Mouse (Mus musculus) left cerebral cortex, adult 2 months (tissue): Measurements from ENCODE around the gene Pdcd1lg2. TPM values are rescaled to one million over a fixed set of nuclear protein-coding genes. Genes with fewer than 3 reads are reported as not detected.

Experiments
- DNase-seq, 2 experiments: peaks; one replicate each; pipeline ENCODE4 v3.0.0; 2021 to 2022; ENCODE audit warnings: low spot score in 2 of 2, mixed read lengths in 1 of 2; ENCODE audit errors: extremely low spot score in 1 of 2
- H3K27ac ChIP-seq: fragments of 200-600 bp; 2 replicates; pipeline ENCODE4 v1.8.1; 2022
- H3K4me3 ChIP-seq: fragments of 200-600 bp; 2 replicates; pipeline ENCODE4 v1.8.1; 2022
- CTCF ChIP-seq: fragments of 200-600 bp; IDR thresholded peaks from 2 replicates; pipeline ENCODE4 v1.8.1; 2022; ENCODE audit warnings: antibody characterized with exemption, mild to moderate bottlenecking, moderate library complexity
- intact Hi-C: fragments of 180-260 bp; cut with DNase I; formaldehyde crosslinking; loops from one replicate; pipeline ENCODE4 v1.15.1; 2025
- total RNA-seq, 2 experiments: library from RNA; stranded (reverse); gene quantifications; 2 replicates each; pipeline ENCODE4 v1.2.3; 2021

The Pdcd1lg2 gene
- total RNA-seq, 2 experiments from 2014 or later, result 0.32 TPM; not detected in 1

- intact Hi-C loops, result no loop called here
- TF ChIP-seq CTCF, result no peak
- no peak overlapping the region for H3K4me3 ChIP-seq
- H3K27ac ChIP-seq, result no peak overlapping the region
- DNase-seq, result no peak
Observed at GRCm38 (mm10) chr19:29388818-29389217, 21.9 kb upstream of the Pdcd1lg2 start.

- intact Hi-C loops, result no loop called here
- Histone ChIP-seq H3K4me3 (no peak overlapping the region), H3K27ac (no peak overlapping the region)
- no peak for TF ChIP-seq CTCF
- no peak for DNase-seq
Observed at GRCm38 (mm10) chr19:29390483-29390882, 20.2 kb upstream of the Pdcd1lg2 start.

GRCm38 (mm10) chr19:29391279-29391678, 19.4 kb upstream of the Pdcd1lg2 start:
- intact Hi-C loops, result no loop called here
- no peak for TF ChIP-seq CTCF
- Histone ChIP-seq H3K27ac (no peak overlapping the region), H3K4me3 (no peak overlapping the region)
- no peak for DNase-seq

- no peak for DNase-seq
- Histone ChIP-seq H3K4me3 (no peak overlapping the region), H3K27ac (no peak overlapping the region)
- intact Hi-C loops, result no loop called here
- TF ChIP-seq CTCF, result no peak
Observed at GRCm38 (mm10) chr19:29393333-29393732, 17.4 kb upstream of the Pdcd1lg2 start.

- TF ChIP-seq CTCF, result no peak
- Histone ChIP-seq H3K4me3 (no peak overlapping the region), H3K27ac (no peak overlapping the region)
- DNase-seq, result no peak
- intact Hi-C loops, result no loop called here
Observed at GRCm38 (mm10) chr19:29394721-29395120, 16.0 kb upstream of the Pdcd1lg2 start.

- Histone ChIP-seq H3K27ac (no peak overlapping the region), H3K4me3 (no peak overlapping the region)
- no peak for DNase-seq
- no peak for TF ChIP-seq CTCF
- intact Hi-C loops, result no loop called here
Observed at GRCm38 (mm10) chr19:29396353-29396752, 14.4 kb upstream of the Pdcd1lg2 start.

- Histone ChIP-seq H3K4me3 (no peak overlapping the region), H3K27ac (no peak overlapping the region)
- no peak for DNase-seq
- intact Hi-C loops, result no loop called here
- no peak for TF ChIP-seq CTCF
Observed at GRCm38 (mm10) chr19:29399786-29400185, 10.9 kb upstream of the Pdcd1lg2 start.

- no peak for TF ChIP-seq CTCF
- intact Hi-C loops, result no loop called here
- no peak overlapping the region for H3K4me3 ChIP-seq
- no peak overlapping the region for H3K27ac ChIP-seq
- DNase-seq, result no peak
Observed at GRCm38 (mm10) chr19:29400466-29400865, 10.3 kb upstream of the Pdcd1lg2 start.

GRCm38 (mm10) chr19:29402621-29403020, 8.1 kb upstream of the Pdcd1lg2 start:
- intact Hi-C loops, result no loop called here
- Histone ChIP-seq H3K27ac (no peak overlapping the region), H3K4me3 (no peak overlapping the region)
- no peak for TF ChIP-seq CTCF
- DNase-seq, result no peak

GRCm38 (mm10) chr19:29403251-29403650, 7.5 kb upstream of the Pdcd1lg2 start:
- Histone ChIP-seq H3K4me3 (no peak overlapping the region), H3K27ac (no peak overlapping the region)
- TF ChIP-seq CTCF, result no peak
- intact Hi-C loops, result no loop called here
- no peak for DNase-seq

GRCm38 (mm10) chr19:29405388-29405787, 5.3 kb upstream of the Pdcd1lg2 start:
- no peak for DNase-seq
- TF ChIP-seq CTCF, result no peak
- intact Hi-C loops, result no loop called here
- no peak overlapping the region for H3K4me3 ChIP-seq
- no peak overlapping the region for H3K27ac ChIP-seq

- no peak overlapping the region for H3K4me3 ChIP-seq
- DNase-seq, result no peak
- TF ChIP-seq CTCF, result no peak
- H3K27ac ChIP-seq, result no peak overlapping the region
- intact Hi-C loops, result no loop called here
Observed at GRCm38 (mm10) chr19:29406042-29407017, 4.4 kb upstream of the Pdcd1lg2 start.
